Mouse (Mus musculus): Measurements from ENCODE around the gene Abr.

Gene Abr

GRCm38 (mm10) chr11:76566081-76566480 lies 56.0 kb downstream of the Abr start:
- no peak for DNase-seq

GRCm38 (mm10) chr11:76562584-76562983 lies 59.5 kb downstream of the Abr start:
- DNase-seq: no peak

- DNase-seq: no peak
These were observed 59.9 kb downstream of the Abr start for GRCm38 (mm10) chr11:76562165-76562564.

- DNase-seq: no peak
These were observed 64.3 kb downstream of the Abr start for GRCm38 (mm10) chr11:76557837-76558236.

GRCm38 (mm10) chr11:76548153-76548721 lies 73.9 kb downstream of the Abr start:
- DNase-seq: no peak

GRCm38 (mm10) chr11:76547420-76547819 lies 74.7 kb downstream of the Abr start:
- DNase-seq: no peak

GRCm38 (mm10) chr11:76546431-76546830 lies 75.7 kb downstream of the Abr start:
- DNase-seq: no peak

- no peak for DNase-seq
These were observed 78.8 kb downstream of the Abr start for GRCm38 (mm10) chr11:76543300-76543699.

- peak; percentile 87 for DNase-seq
These were observed 81.1 kb downstream of the Abr start for GRCm38 (mm10) chr11:76540973-76541372.

- DNase-seq: no peak
These were observed 84.7 kb downstream of the Abr start for GRCm38 (mm10) chr11:76537401-76537800.

GRCm38 (mm10) chr11:76536576-76537354 lies 85.3 kb downstream of the Abr start:
- peak; percentile 46 for DNase-seq

- no peak for DNase-seq
These were observed 90.1 kb downstream of the Abr start for GRCm38 (mm10) chr11:76532001-76532400.

- DNase-seq: no peak
These were observed 91.0 kb downstream of the Abr start for GRCm38 (mm10) chr11:76530966-76531678.

GRCm38 (mm10) chr11:76530168-76530935 lies 91.8 kb downstream of the Abr start:
- DNase-seq: no peak

- DNase-seq: no peak
These were observed 92.6 kb downstream of the Abr start for GRCm38 (mm10) chr11:76529352-76530141.

GRCm38 (mm10) chr11:76525646-76526351 lies 96.3 kb downstream of the Abr start:
- no peak for DNase-seq

- DNase-seq: peak; percentile 74
These were observed 97.2 kb downstream of the Abr start for GRCm38 (mm10) chr11:76524947-76525346.

- DNase-seq: no peak
These were observed 98.8 kb downstream of the Abr start for GRCm38 (mm10) chr11:76523356-76523755.

- DNase-seq: no peak
These were observed 101.2 kb downstream of the Abr start for GRCm38 (mm10) chr11:76520889-76521288.

GRCm38 (mm10) chr11:76518613-76519012 lies 103.5 kb downstream of the Abr start:
- no peak for DNase-seq

- DNase-seq: no peak
These were observed 104.0 kb downstream of the Abr start for GRCm38 (mm10) chr11:76518125-76518524.

GRCm38 (mm10) chr11:76516951-76517350 lies 105.2 kb downstream of the Abr start:
- no peak for DNase-seq
